Mouse (Mus musculus) heart, adult 11 months (tissue): ENCODE measurements around the gene Sptssa.
A peak's percentile ranks its signal among the peaks of the same experiment; 100 is the strongest.

Experiments
- DNase-seq: peaks from one replicate; pipeline ENCODE4 v3.0.0; 2022

Sptssa gene

GRCm38 (mm10) chr12:54654741-54655140 lies 1.6 kb downstream of the Sptssa start:
- DNase-seq = peak; percentile 60

GRCm38 (mm10) chr12:54654141-54654540 lies 2.2 kb downstream of the Sptssa start:
- no peak for DNase-seq

DNA sequence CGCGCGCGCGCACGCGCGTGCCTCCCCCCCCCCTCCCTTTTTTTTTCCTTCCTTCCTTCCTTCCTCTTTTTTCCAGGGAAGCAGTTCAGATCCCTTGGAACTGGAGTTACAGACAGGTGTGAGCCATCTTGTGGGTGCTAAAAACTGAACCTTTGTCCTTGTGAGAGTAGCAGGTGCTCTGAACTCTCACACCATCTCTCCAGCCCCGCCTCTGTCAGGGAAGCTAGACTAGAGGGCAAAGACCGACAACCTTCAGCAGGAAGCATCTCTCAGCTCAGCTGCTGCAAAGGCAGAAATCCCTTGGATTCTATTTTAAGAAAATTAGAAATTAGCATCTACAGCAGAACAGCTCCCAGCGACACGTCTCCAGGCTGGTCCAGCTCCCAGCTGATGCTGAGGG lies 4.0 kb downstream of the Sptssa start:
- DNase-seq = no peak

DNA sequence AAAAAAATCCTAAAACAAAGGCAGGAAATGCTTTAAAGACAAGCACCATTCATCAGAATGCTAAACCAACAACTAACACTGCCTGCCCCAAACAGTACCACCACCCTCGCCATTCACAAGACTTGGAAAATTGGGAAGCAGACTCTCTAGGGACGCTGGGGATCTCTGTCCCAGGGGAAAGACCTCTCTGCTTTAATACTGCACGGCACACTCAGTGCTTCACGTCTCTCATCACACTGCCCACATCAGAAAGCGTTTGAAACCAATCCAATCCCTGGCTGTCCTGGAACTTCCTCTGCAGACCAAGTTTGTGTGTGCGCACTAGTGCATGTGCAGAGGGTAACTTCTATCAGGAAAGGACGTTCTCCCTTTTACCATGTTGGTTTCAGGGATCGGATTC lies 4.6 kb downstream of the Sptssa start:
- peak; percentile 89 for DNase-seq

DNA sequence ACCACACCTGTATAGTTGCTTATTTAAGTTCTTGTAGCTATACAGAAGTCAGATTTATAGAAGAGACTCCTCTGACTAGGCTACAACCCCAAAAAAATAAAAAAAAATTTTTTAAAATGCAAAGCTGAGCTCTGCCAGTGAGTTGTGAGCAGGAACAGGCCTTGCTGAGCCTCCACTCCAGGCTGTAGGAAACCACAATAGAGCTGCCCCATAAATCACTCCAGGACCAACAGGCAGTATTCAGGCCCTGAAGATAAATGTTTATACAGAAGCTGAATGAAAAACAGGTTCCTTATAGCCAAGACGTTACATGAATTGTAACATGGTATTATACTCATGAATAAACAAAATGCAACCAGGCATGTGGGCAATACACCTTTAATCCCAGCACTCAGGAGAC lies 5.2 kb downstream of the Sptssa start:
- DNase-seq = no peak

DNA sequence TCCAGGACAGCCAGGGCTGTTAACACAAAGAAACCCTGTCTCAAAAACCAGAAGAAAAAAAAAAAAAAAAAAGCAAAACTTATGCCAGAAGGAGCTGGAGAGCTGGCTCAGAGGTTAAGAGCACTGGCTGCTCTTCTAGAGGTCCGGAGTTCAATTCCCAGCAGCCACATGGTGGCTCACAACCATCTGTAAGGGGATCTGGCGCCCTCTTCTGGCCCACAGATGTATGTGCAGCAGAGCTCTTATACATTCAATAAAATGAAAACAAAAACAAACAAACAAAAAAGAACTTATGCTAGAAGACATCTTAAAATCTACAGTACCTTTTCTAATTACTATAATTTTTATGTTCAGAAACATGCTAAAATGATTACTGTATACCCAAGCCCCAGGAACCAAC lies 11.4 kb downstream of the Sptssa start:
- peak; percentile 21 for DNase-seq

GRCm38 (mm10) chr12:54643320-54643892 lies 13.0 kb downstream of the Sptssa start:
- peak; percentile 72 for DNase-seq

GRCm38 (mm10) chr12:54641374-54641773 lies 15.0 kb downstream of the Sptssa start:
- DNase-seq = peak; percentile 55

DNA sequence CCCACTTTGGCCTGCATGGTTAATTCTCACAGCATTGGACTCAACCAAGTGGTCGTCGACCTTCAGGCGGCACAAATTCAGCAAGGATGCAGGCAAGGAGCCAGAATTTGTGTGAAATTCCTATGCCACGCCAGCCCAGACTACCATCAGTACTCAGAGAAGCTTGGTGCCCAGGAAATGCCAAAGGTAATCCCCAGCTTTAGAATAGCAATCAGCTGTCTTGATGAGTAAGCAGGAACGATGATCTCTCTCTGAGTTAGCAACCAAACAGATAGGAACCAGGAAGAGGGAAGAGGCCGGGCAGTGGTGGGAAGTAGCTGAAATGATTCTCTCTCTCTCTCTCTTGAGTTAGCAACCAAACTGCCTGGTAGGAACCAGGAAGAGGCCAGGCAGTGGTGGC lies 16.1 kb downstream of the Sptssa start:
- DNase-seq = peak; percentile 36

- peak; percentile 72 for DNase-seq
Measured at GRCm38 (mm10) chr12:54637033-54637432, 19.3 kb downstream of the Sptssa start.

- no peak for DNase-seq
Measured at GRCm38 (mm10) chr12:54632141-54632540, 24.2 kb downstream of the Sptssa start.

DNA sequence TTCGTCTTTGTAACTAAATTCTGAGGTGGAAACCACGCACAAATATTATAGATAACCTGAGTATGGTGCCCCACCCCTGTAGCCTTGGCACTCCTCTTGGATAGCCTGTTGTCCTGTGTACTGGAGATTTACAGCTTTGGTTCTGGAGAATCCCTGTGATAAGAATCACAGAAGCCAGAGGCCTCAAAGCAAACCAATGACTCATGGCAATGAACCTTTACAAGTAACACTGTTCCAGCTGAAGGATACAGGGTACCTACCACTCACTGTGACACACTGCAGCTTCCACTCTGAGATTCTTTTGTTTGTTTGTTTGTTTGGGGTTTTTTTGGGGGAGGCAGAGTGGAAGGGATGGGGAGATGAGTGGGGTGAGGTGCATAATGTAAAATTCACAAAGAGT lies 34.4 kb downstream of the Sptssa start:
- peak; percentile 7 for DNase-seq

DNA sequence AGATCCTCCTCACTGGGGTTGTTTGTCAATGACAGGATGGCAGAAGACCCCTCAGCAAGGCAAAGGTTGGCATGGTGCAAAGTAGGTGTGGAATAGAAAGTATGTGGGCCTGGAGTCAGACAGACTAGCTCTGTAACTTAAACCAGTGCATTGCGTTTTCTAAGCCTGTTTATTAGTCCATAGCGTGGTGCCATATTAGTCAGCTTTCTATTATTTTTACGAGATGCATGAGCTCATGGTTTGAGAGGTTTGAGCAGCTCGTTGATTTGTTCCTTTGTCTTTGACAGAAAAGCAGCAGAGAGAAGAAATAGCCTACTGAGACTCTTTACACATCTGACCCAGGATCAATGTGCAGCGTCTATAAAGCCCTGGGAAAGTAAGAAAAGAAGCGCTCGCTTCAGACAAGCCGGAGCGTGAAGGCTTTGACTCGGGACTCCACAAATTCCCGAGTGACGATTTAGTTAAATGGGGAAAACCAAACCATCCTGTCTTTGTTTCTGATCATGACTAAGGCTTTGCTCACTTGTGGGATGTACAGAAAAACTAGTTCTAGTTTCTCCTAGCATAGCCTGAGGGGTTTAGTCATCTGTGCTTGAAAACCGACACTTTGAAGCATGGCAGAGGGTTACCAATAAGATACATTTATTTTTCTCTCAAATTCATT lies 36.2 kb downstream of the Sptssa start:
- peak; percentile 39 for DNase-seq

- DNase-seq = no peak
Measured at GRCm38 (mm10) chr12:54608988-54609387, 47.4 kb downstream of the Sptssa start.

DNA sequence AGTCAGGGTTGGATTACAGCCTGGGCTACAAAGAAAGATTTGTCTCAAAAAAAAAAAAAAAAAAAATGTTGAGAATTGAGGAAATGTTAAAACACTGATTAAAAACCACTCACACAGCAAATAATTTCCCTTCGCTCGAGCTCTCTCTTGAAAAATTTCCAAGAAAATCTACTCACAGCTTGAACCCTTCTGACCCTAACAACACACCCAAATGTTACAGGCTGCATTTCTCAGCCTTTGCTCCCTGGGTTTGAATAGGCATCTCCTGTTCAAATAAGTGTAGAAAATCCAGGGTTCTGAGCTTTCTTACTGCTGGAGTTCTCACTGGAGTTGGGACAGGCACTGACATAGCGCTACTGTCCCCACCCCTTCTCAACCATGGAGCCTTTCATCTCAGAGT lies 51.2 kb downstream of the Sptssa start:
- peak; percentile 33 for DNase-seq

DNA sequence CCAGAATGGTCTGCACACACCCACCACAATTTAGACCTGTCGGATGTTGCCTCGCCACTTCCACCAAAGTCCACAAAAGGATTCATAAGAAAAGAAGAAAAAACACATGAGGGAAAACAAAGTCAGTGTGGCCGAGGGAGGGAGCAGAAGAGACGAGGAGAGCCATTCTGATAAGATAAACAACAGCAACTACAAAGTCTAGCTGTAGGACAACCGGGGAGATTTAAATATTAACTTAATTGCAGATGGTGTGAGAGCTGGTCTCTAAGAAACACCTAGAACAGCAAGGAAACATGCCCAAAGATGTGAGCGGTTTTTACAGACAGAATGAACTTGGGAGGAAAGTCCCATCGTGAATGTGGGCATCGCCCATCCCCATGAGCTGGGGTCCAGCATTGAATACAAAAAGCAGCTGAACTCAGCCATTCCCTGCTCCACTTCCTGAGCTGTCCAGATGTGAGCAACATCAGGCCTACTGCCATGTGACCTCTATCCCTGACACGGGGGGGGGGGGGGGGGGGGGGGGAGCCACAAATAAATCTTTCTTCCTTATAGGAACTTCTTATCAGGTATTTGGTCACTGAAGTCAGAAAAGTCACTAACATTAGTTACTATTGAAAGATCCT lies 52.7 kb downstream of the Sptssa start:
- DNase-seq = peak; percentile 65

DNA sequence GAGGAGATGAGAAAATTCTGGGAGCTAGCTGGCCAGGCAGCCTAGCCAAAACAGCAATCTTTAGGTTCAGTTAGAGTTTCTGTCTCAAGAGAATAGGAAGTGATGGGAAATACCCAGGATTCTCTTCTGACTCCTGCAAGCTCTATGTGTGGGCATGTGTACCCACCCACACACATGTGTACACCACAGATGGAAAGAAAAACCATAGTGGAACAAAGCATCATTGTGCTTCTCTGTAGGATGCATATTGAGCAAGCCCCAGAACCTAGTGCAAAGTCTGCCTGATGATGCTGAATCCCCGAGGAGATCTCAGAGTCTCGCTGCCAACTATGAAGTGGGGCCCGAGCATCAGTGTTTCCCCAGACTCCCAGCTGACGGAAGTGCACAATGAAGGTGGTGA lies 55.9 kb downstream of the Sptssa start:
- DNase-seq = no peak

- peak; percentile 46 for DNase-seq
Measured at GRCm38 (mm10) chr12:54598358-54598757, 58.0 kb downstream of the Sptssa start.

GRCm38 (mm10) chr12:54596715-54597114 lies 59.7 kb downstream of the Sptssa start:
- peak; percentile 24 for DNase-seq
